Mouse (Mus musculus) heart, adult 2 months (tissue): ENCODE data around the gene Ptpn7. TPM values are rescaled to one million over a fixed set of nuclear protein-coding genes. Genes with fewer than 3 reads are reported as not detected.

Experiments
- DNase-seq, 2 experiments: peaks; one replicate each; pipeline ENCODE4 v3.0.0; 2021
- H3K27ac ChIP-seq: fragments of 200-600 bp; 2 replicates; pipeline ENCODE4 v1.8.1; 2022
- H3K27me3 ChIP-seq: fragments of 200-500 bp; 2 replicates; pipeline ENCODE4 v1.6.1; 2012; ENCODE audit warnings: mild to moderate bottlenecking, low read length, inconsistent platforms, mixed read lengths; ENCODE audit not compliant: control insufficient read depth, insufficient read depth
- H3K36me3 ChIP-seq: fragments of 200-500 bp; 2 replicates; pipeline ENCODE4 v1.6.1; 2012; ENCODE audit warnings: low read length, inconsistent platforms; ENCODE audit not compliant: control insufficient read depth, insufficient read depth
- H3K4me1 ChIP-seq: fragments of 200-500 bp; 2 replicates; pipeline ENCODE4 v1.6.1; 2011; ENCODE audit warnings: low read length; ENCODE audit not compliant: control insufficient read depth, insufficient read depth
- H3K4me3 ChIP-seq: fragments of 200-600 bp; 2 replicates; pipeline ENCODE4 v1.8.1; 2022
- H3K79me2 ChIP-seq: fragments of 200-500 bp; replicated peaks from 2 replicates; pipeline ENCODE4 v1.6.1; 2012; ENCODE audit warnings: mild to moderate bottlenecking, inconsistent platforms, low read length, moderate library complexity, mixed read lengths; ENCODE audit not compliant: control insufficient read depth, insufficient read depth
- H3K9ac ChIP-seq: fragments of 200-500 bp; 2 replicates; pipeline ENCODE4 v1.6.1; 2012; ENCODE audit warnings: low read depth, mild to moderate bottlenecking, control low read depth, inconsistent platforms, low read length, mixed read lengths
- CTCF ChIP-seq: fragments of 200-600 bp; IDR thresholded peaks from 2 replicates; pipeline ENCODE4 v1.8.1; 2022; ENCODE audit warnings: antibody characterized with exemption, mild to moderate bottlenecking, moderate library complexity
- EP300 ChIP-seq: fragments of 200-500 bp; IDR thresholded peaks from 2 replicates; pipeline ENCODE4 v1.6.1; 2011; ENCODE audit warnings: low read depth, low read length, control low read depth; ENCODE audit not compliant: insufficient read depth
- POLR2A ChIP-seq: fragments of 200-500 bp; IDR thresholded peaks from 2 replicates; pipeline ENCODE4 v1.6.1; 2011; ENCODE audit warnings: mild to moderate bottlenecking, low read depth, low read length, control low read depth; ENCODE audit not compliant: insufficient read depth
- WGBS: fragments of 180-500 bp; shearing (Covaris S2); methylation state at CpG from one replicate; pipeline ENCODE4 v1.1.7; 2018; 5-methylcytosine and 5-hydroxymethylcytosine counted together
- intact Hi-C: fragments of 180-260 bp; cut with DNase I; formaldehyde crosslinking; loops from one replicate; pipeline ENCODE4 v1.15.1; 2025
- polyA plus RNA-seq: library from polyadenylated mRNA; depleted of rRNA; stranded (reverse); fragments of >200 nt; gene quantifications from 2 replicates; pipeline ENCODE4 v1.2.3, GENCODE M21; 2012
- total RNA-seq, 2 experiments: library from RNA; stranded (reverse); gene quantifications; 2 replicates each; pipeline ENCODE4 v1.2.3; 2021

Ptpn7 gene
- total and polyA plus RNA-seq, 3 experiments = 0.73 to 1.4 (median 0.82) TPM

GRCm38 (mm10) chr1:135159556-135160123 lies 27.1 kb downstream of the Ptpn7 start:
- Histone ChIP-seq H3K4me1 (no peaks in the 10 kb centered on the region; the same call in none of the 2 replicates), H3K4me3 (no peak overlapping the region), H3K79me2 (no peaks in the 10 kb centered on the region), H3K27ac (no peak overlapping the region), H3K9ac (no peak overlapping the region), H3K36me3 (no peaks in the 10 kb centered on the region), H3K27me3 (peaks cover 1% of the 10 kb centered on the region)
- intact Hi-C loops = no loop called here
- no peak for TF ChIP-seq POLR2A
- no peak for TF ChIP-seq CTCF
- no peak for TF ChIP-seq EP300
- no peak for DNase-seq
- 75% methylated on average over 11 of the region's 11 CpGs for WGBS

GRCm38 (mm10) chr1:135160411-135161050 lies 28.0 kb downstream of the Ptpn7 start:
- H3K79me2 ChIP-seq = no peaks in the 10 kb centered on the region
- DNase-seq = no peak
- H3K4me3 ChIP-seq = no peak overlapping the region
- no peaks in the 10 kb centered on the region; the same call in 1 of the 2 replicates for H3K4me1 ChIP-seq
- no peaks in the 10 kb centered on the region for H3K36me3 ChIP-seq
- TF ChIP-seq EP300 (no peak), POLR2A (no peak)
- H3K9ac ChIP-seq = no peak overlapping the region
- intact Hi-C loops = no loop called here
- 83% methylated on average over 13 of the region's 13 CpGs for WGBS
- no peak overlapping the region for H3K27ac ChIP-seq
- H3K27me3 ChIP-seq = peaks cover 1% of the 10 kb centered on the region

DNA sequence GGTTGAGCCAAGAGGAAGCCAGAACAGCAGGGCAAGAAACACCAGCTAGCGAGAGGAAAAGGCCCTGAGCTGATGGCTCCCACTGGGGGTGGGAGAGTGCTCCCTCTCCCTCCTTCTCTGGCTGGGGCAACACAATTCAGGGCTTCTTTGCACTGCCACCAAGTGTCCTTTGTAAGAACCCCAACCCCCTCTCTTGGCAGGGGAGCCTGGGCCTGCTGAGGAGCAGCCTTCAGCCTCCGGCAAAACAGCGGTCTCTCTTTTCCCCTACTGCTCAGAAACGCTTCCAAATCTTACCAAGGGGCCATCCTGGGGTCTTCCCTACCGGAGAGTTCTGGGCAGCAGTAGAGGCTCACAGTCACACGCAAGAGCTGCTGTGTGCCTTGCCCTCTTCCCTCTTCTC lies 30.2 kb downstream of the Ptpn7 start:
- no peaks in the 10 kb centered on the region for H3K36me3 ChIP-seq
- no peak for TF ChIP-seq EP300
- TF ChIP-seq POLR2A = no peak
- no peak for TF ChIP-seq CTCF
- no peaks in the 10 kb centered on the region for H3K4me1 ChIP-seq
- no peak for DNase-seq
- H3K79me2 ChIP-seq = no peaks in the 10 kb centered on the region
- H3K9ac ChIP-seq = no peak overlapping the region
- intact Hi-C loops = no loop called here
- peaks cover 1% of the 10 kb centered on the region for H3K27me3 ChIP-seq
- H3K4me3 ChIP-seq = no peak overlapping the region
- WGBS = 67% methylated on average over 6 of the region's 6 CpGs
- H3K27ac ChIP-seq = no peak overlapping the region

- H3K79me2 ChIP-seq = no peaks in the 10 kb centered on the region
- peaks cover 3% of the 10 kb centered on the region; the same call in 1 of the 2 replicates for H3K4me1 ChIP-seq
- 52% methylated on average over 11 of the region's 11 CpGs for WGBS
- H3K27ac ChIP-seq = no peak within 1 kb of the TSS
- peaks cover 1% of the 10 kb centered on the region; the same call in 1 of the 2 replicates for H3K27me3 ChIP-seq
- DNase-seq = no peak
- H3K36me3 ChIP-seq = no peaks in the 10 kb centered on the region
- H3K4me3 ChIP-seq = no peak within 1 kb of the TSS
- intact Hi-C loops = no loop called here
- TF ChIP-seq CTCF (0 out of 2 replicates have a peak, but pooled peaks have one; percentile 20), POLR2A (no peak)
- H3K9ac ChIP-seq = no peak within 1 kb of the TSS
These were observed 34.9 kb downstream of the Ptpn7 start, which contains the start of gene Gpr37l1 for GRCm38 (mm10) chr1:135167435-135167834. TSS of gene Gpr37l1 (minus strand) at chr1:135167681.

DNA sequence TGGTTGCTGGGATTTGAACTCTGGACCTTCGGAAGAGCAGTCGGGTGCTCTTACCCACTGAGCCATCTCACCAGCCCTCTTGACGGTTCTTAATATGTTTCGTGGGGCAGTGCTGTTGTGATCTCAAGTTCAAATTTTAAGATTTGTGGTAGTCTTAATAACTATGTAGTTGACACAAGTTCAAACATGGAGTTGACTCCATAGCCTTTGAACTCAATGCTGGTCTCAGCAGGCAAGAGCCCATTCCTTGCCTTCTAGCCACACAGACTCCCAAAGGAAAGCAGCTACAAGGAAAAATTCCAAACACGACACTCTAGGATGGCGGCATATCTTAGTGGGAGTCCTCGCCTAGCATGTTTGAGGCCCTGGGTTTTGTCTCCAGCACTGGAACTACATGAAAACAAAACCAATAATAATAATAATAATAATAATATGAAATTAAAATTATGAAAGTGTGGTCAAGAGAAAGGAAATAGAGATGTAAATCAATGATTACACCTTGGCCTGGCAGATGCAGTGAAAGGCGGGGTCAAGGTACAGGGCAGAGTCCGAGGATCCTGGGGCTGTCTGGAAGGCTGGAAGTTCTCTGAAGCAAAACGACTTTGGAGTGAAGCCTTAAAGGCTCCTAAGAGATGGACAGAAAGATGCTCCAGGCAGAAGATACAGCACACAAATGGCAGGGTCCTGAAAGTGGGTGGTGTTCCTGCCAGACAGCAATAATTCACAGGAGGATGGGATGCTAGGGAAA lies 36.1 kb downstream of the Ptpn7 start:
- no peak for DNase-seq
- peaks cover 1% of the 10 kb centered on the region; the same call in 1 of the 2 replicates for H3K27me3 ChIP-seq
- no peaks in the 10 kb centered on the region for H3K79me2 ChIP-seq
- no peak overlapping the region for H3K27ac ChIP-seq
- TF ChIP-seq POLR2A = no peak
- TF ChIP-seq EP300 = no peak
- no peak for TF ChIP-seq CTCF
- peaks cover 3% of the 10 kb centered on the region; the same call in 1 of the 2 replicates for H3K4me1 ChIP-seq
- no peaks in the 10 kb centered on the region for H3K36me3 ChIP-seq
- no peak overlapping the region for H3K9ac ChIP-seq
- WGBS = 92% methylated on average over 10 of the region's 10 CpGs
- no peak overlapping the region for H3K4me3 ChIP-seq
- intact Hi-C loops = no loop called here
